Mouse (Mus musculus) spleen, postnatal 36 days (tissue): ENCODE data around the gene Fra10ac1.

ENCODE experiments used
- DNase-seq, 2 experiments: peaks; one replicate each; pipeline ENCODE4 v3.0.0; 2022; ENCODE audit warnings: low spot score in 2 of 2, mixed read lengths in 1 of 2

Fra10ac1 gene

GRCm38 (mm10) chr19:38232087-38232486, 8.1 kb upstream of the Fra10ac1 start:
- no peak for DNase-seq

DNA sequence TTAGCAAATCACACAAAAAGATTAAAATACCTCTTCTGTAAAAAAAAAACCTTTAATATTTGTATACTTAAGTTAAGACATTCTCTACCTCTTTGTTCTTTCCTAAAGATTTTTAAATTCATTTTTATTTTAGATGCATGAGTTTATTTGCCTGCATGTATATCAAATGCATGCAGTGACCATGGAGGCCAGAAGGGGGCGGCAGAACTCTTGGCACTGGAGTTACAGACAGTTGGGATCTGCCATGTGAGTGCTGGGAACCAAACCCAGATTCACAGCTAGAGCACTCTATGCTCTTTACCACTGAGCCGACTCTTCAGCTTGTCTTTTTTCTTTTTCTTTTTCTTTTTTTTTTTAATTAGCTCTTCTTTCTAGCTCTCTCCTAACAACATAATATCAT, 4.7 kb upstream of the Fra10ac1 start:
- no peak for DNase-seq

DNA sequence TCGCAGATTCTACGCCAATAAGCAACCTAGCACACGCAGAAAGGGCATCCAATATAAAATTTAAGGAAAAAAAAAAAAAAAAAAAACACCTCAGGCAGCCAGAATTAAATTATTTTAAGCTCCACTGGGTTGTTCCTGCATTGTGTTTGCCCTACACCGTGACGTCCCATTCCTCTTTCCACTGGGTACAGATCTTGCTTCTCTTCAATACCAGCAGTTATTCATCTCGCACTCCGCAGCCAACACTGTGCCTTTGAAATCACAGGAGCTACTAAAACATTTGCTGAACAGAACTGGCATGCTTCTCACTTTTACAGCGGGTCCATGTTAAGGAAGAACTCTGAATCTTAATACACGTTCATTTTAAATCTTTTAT, 717 bp upstream of the Fra10ac1 start:
- no peak for DNase-seq

DNA sequence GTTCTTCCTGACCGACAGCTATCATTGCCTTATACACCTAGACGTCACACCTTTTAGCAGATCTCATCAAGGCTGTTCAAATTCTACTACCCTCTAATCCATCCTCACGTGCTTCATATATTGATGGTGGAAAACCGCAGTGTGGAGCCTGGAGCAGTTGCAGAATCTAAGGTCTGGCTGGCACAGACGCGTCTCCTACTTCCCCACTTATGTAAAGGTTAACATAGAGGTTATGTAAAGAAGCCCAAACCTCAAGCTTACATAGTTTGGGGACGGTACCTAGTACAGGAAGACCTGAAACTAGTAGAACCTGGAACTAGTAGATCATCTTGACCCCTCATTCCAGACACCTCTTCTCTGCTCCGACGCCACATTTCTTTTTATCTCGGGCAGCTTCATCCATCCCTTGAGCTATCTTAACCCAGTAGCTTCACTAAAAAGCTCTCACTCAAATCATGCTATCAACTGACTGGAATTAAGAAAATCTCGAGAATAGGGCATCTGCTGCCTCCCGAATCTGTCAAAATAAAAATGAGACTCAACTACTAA, 526 bp downstream of the Fra10ac1 start:
- DNase-seq: no peak

- no peak for DNase-seq
Measured at GRCm38 (mm10) chr19:38217696-38218095, 6.3 kb downstream of the Fra10ac1 start.

DNA sequence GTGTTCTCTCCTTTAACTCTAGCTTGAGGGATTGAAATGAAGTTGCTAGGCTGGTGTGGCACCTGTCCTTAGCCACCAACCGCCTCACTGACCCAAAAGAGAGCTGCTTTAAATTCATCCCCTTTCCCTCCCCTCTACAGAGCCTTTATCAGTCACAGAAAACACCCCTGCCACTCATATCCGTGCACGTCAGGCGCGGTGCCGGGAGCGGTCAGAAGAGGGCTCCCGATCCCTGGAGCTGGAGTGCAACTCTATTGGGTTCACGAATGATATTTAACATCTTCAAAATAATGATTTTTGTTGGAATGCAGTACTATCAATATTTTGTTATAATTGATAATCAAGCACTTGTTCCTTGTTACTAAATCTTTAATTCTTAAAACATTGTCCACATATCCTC, 17.3 kb downstream of the Fra10ac1 start:
- DNase-seq: no peak

- no peak for DNase-seq
Measured at GRCm38 (mm10) chr19:38198731-38199130, 25.2 kb downstream of the Fra10ac1 start.

DNA sequence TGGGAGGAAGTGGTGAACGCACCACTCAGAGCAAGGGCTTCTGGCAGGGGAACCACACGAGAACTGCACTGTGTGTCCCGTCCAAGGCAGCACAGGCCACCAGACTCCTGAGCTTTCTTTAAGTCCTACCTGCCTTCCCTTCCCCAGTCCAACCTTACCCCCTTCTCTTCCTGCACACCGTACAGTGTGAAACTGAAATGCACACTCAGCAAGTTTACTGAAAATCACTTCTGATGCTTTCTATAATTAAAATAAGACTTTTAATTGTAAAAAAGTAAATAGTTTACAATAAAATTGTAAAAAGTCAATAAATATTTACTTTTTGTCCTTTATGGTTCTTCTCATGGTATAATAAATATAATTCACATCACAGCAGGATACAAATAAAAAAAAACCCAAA, 28.7 kb downstream of the Fra10ac1 start:
- no peak for DNase-seq

DNA sequence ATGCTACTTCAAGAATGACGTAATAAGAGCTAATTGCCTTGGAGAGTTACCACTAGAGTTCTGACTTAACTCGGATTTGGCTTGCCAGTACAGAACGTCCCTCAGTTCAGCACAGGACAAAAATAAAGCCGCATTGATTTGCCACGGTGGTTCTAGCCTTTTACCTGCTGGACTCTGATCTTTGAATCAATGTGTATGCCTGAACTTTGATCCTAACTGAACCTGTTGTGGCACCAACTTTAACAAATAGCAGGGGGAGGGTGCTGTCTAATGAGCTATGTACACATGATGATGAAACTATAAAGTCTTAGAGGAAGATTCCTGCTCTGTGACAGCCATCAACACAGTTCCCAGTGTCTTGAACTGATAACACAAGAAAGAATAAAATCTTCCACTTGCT, 32.5 kb downstream of the Fra10ac1 start:
- no peak for DNase-seq

GRCm38 (mm10) chr19:38190606-38191005, 33.4 kb downstream of the Fra10ac1 start:
- no peak for DNase-seq

- no peak for DNase-seq
Measured at GRCm38 (mm10) chr19:38187345-38187680, 36.6 kb downstream of the Fra10ac1 start.

- DNase-seq: no peak
Measured at GRCm38 (mm10) chr19:38186631-38187344, 37.2 kb downstream of the Fra10ac1 start.

DNA sequence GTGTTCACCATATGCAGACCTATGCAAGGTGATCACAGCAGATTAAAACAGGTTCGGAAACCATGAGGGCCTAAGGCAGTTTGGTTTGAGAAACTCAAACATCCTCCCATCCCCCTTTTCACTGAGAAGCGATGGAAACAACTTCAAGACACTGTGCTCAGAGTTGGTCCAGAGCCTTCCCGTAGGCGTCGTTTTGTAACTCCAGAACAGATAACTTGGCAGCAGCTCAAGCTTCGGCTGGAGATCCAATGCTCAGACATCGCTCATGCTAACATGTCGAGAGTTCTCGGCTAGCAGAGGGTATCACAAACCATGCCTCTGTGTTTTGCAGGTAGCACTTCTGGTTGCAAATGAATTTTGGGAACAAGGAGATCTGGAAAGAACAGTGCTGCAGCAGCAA, 44.3 kb downstream of the Fra10ac1 start:
- no peak for DNase-seq

DNA sequence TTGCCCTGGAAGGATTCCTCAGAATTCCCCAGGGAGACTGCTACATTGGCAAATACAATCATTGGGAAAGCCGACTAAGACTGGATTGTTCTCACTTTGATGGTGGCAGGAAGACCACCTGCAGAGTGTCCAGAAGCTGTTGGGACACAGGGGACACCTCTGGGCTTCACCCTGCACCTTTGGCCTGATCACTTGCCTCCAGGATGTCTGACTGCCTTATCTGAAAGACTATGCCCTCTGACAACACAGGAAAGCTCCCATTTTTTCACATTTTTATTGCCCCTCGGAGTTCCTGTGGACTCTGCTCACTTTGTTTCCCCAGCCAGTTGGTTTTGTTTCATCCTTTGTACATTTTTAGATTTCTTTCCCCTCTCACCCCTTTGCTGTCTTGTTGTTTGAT, 59.3 kb downstream of the Fra10ac1 start:
- DNase-seq: no peak

- no peak for DNase-seq
Measured at GRCm38 (mm10) chr19:38161648-38162354, 62.2 kb downstream of the Fra10ac1 start.

GRCm38 (mm10) chr19:38156243-38156642, 67.7 kb downstream of the Fra10ac1 start:
- DNase-seq: no peak

DNA sequence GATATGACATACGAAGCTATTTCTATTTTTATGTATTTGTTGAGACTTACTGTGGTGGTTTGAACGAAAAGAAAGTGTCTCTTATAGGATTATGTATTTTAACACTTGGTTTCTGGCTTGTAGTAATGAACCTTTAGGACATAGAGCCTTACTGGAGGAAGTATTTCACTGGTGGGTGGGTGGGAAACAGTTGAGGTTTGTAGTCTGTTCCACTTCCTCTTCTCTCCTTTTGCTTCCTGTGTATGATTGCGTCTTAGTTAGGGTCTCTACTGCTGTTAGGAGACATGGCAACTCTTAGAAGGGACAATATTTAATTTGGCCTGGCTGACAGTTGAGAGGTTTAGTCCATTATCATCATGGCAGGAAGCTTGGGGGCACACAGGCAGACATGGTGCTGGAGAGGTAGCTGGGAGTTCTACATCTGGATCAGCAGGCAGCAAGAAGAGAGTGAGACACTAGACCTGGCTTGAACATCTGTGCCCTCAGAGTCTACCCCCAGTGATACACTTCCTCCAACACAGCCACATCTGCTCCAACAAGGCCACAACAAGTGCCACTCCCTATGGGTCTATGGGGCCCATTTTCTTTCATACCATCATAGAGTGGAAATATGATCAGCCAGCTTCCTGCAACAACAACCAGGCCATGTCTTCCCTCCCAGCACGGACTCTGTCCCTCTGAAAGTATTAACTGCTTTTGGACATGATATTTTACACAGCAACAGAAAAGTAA, 80.2 kb downstream of the Fra10ac1 start:
- DNase-seq: peak; percentile 18 to 40
